Mouse (Mus musculus) right cerebral cortex, postnatal 14 days (tissue): ENCODE data around the gene Hspb7.
A peak's percentile ranks its signal among the peaks of the same experiment; 100 is the strongest.

ENCODE experiments used
- DNase-seq: peaks from one replicate; pipeline ENCODE4 v3.0.0; 2022

Gene Hspb7

DNA sequence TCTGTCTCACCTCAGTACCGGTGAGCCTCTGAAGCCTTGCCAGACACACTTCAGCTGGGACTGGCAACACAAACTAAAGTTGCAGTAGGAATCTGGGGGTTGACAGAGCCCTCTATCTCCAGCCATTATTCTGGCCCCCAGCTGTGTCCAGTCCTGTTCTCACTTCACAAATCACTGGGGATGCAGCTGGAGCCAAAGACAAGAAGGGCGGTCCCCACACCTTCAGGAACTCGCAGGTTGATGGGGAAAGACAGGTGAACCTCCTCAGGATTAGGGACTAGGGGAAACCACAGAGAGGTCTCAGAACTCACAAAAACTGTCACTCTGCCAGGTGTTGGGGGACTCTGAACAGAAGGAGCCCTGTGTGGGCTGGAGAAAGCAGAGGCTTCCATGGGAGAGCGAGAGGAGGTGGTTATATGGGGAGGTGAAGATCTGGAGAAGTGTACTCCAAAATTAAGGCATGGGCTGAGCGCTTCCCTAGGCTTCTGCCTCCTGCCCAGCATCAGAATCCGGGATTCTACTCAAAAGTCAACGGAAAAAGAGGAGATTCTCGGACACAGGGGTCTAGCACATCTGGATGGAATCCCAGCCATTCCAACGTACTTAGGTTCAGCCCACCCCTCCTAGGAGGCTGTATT is at the start of gene Hspb7:
Gene Hspb7 (plus strand): TSS at position 588 of the 638 bp plus-strand sequence.
- no peak for DNase-seq

DNA sequence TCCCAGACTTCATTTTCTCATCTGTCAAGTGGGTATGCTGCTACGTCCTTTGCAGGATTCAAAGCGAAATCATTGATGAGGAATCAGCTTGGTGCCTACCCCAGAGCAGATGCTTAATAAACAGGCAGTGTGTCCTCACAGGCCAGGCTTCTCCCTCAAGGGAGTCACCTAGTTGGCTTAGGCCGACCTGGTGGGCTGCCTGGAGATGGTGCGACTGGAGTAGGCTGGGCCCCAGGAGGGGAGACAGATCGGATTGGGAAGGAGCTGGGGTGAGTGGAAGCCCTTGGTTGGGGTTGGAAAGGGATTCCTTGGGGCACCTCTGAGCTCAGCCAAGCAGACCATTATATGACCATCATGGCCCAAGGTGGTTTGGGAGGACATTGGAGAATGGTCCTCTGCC is 48.2 kb upstream of the Hspb7 start:
- DNase-seq, result no peak

- no peak for DNase-seq
Measured at GRCm38 (mm10) chr4:141379674-141380073, 40.9 kb upstream of the Hspb7 start.

- no peak for DNase-seq
Measured at GRCm38 (mm10) chr4:141382406-141382805, 38.2 kb upstream of the Hspb7 start.

GRCm38 (mm10) chr4:141385275-141385674 is 35.3 kb upstream of the Hspb7 start:
- DNase-seq, result no peak

- no peak for DNase-seq
Measured at GRCm38 (mm10) chr4:141386150-141386549, 34.4 kb upstream of the Hspb7 start.

DNA sequence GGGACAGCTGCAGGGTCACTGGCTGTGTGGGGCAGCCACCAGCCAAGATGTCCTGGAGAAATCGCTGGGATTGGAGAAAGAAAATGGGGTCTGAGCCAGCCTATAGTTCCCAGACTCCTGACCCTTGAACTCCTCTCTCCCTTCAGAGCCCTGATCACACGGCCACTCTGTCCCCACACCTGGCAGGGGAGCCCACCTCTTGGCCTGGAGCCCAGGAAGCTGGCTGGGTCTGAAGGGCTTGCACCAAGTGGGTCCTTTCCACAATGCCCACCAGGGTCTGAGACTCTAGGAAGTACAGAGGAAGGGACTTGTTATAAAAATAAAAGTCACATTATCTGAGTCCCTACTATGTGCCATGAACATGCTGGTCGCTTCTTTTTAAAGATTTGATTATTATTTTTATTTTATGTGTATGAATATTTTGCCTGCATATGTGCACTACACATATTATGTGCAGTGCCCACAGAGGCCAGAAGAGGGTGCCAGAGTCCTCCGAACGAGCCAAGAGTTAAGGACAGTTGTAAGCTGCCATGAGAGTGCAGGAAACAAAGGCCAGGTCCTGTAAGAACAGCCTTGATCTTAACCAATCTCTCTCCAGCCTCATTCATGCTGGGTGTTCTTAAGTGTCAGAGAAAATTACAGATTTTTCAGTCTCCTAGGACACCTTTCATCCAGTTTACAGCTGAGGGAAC is 33.3 kb upstream of the Hspb7 start:
- peak; percentile 78 for DNase-seq

DNA sequence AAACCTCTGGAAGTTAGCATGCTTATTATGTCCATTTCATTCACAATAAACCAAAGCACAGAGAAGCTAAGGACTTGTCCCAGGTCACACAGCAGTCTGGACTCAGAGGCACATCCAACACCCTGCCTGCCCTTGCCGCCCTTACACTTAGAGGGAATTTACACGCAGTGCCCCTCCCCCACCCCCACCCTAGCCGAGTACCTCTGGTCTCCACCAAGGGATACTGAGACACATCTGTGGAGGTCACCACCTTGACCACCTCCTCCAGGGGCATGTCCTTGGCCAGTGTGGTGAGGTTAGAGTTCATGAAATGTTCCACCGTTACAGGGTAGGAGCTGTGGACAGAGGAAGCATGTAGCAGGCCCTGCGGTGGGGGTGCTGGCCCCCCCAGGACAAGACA is 32.6 kb upstream of the Hspb7 start:
- DNase-seq, result no peak

GRCm38 (mm10) chr4:141389366-141390150 is 31.0 kb upstream of the Hspb7 start:
- DNase-seq, result no peak

- no peak for DNase-seq
Measured at GRCm38 (mm10) chr4:141391293-141391692, 29.3 kb upstream of the Hspb7 start.

DNA sequence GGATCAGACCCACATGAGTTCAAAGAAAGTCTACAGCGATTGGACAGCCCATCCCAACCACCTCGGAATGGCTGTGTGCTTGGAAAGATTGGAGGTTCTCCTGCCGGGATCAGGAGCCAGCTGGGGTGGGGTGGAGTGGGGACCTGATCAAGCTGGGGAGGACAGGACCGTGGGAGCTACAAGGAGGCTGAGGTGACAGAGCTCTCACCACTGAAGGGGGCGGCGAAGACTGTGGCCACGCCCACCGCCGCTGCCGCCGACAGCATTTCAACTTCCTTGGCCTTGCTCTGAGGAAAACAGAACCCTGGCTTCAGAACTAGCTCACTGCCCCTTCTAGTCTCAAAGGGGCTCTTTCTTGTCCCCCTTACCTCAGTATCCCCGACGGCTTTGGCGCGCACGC is 25.8 kb upstream of the Hspb7 start:
- no peak for DNase-seq

DNA sequence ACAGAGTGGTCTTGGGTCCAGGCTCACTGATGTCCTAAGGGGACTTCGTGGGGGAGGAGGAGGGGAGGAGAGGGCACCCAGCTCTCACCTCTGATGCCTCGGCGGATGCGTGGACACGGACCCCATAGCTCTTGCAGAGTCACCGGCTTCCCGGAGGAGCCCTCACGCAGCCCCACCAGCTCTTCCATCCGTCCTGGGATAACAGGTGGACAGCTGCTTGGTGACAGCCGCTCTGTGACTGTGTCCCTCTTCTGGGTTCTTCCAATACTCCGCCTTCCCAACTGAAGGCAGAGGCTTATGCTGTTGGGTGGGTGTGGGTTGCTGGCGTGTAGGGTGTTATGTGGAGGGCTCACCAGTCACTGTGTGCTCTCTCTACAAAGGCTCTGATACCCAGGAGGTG is 22.7 kb upstream of the Hspb7 start:
- DNase-seq, result no peak

DNA sequence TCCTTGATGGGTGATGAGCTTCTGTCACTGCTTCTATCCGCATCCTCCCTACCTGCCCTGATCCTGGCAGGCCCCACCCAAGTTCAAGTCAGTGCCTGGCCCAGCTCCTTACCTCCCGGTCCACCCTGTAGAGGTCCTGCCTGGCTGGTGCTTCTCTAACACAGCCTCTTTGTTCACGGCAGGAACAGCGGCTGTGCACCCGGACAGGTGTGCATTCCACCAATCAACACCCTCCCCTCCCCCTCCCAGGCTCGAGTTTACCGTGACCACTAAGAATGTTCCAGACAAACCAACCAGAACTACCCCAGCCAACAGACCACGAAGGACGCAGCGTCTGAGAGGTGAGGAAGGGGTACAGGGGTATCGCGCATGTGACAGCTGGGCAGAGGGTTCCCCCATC is 22.0 kb upstream of the Hspb7 start, which contains the start of gene Clcnka:
Gene Clcnka (minus strand): TSS at position 180 of the 400 bp plus-strand sequence.
- DNase-seq, result no peak

GRCm38 (mm10) chr4:141400171-141400570 is 20.4 kb upstream of the Hspb7 start:
- no peak for DNase-seq

DNA sequence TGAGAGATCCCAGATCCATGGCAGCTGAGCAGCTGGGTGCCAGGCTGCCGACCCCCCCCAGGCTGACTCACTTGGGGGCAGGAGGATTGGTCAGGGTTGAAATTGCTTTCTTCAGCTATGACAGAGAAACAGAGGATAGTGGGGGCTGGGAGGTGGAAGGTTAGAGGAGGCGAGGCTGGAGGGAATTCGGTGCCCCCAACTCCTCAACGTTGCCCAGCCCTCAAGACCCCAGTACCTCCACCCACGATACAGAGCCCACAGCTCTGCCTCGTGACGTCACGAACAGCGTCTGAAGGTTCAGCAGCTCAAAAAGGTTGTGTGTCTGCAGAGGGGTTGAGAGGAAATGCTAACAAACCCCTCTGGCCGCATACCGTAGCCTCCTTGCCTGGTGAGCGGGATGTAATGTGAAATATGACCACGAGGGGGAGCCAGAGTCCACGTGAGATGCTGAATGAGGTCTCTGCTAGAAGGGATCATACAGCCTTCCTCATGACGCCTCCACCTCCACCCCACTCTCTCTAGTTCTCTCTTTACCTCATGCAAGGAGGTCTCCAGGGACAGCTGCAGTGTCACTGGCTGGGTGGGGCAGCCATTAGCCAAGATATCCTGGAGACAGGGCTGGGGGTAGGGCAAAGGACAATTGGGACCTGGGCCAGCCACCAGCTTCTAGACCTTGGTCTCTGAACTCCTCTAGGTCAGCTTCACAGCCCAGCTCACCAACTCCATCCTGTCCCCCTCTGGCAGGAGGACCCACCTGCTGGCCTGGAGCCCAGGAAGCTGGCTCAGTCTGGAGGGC is 15.9 kb upstream of the Hspb7 start:
- peak; percentile 87 for DNase-seq

DNA sequence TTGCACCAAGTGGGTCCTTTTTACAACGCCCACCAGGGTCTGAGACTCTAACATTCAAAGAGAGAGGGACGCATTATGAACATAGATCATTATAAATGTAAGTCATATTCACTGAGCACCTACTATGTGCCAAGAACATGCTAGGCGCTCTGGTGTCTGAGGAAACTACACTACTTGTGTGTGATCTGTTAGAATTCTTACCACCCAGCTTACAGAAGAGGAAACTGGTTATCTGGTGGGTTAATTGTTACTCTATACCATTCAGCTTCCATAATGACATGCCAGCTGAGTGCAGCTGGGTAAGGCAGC is 15.3 kb upstream of the Hspb7 start:
- DNase-seq, result no peak

- peak; percentile 44 for DNase-seq
Measured at GRCm38 (mm10) chr4:141406516-141407299, 13.9 kb upstream of the Hspb7 start.

GRCm38 (mm10) chr4:141408577-141408976 is 12.0 kb upstream of the Hspb7 start:
- no peak for DNase-seq

DNA sequence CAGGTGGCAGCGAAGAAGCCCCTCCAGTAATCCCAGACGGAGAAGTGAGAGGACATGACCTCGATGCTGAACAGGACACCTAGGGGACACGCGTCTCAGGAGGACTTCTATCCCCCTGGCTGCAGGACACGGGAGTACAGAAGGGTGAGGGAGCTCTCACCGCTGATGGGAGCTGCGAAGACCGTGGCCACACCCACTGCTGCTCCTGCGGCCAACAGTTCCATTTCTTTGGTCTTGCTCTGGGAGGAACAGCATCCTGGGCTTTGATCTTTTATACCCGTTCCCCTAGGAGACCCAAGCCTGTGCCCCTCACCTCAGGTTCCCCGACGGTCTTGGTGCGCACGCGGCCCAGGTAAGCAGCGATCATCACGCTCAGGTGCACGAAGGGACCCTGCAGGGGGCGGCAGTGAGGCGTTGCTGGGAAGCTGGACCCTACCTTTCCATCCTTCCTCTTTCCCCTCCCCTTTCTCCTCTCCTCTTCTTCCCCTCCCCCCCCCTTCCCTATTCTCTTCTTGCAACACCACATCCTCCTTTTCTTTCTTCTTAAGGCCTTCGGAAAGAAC is 9.1 kb upstream of the Hspb7 start:
- no peak for DNase-seq

GRCm38 (mm10) chr4:141415924-141416323 is 4.7 kb upstream of the Hspb7 start, which contains the start of gene Clcnkb:
Gene Clcnkb, minus strand, starts transcription at chr4:141416014.
- DNase-seq, result no peak

DNA sequence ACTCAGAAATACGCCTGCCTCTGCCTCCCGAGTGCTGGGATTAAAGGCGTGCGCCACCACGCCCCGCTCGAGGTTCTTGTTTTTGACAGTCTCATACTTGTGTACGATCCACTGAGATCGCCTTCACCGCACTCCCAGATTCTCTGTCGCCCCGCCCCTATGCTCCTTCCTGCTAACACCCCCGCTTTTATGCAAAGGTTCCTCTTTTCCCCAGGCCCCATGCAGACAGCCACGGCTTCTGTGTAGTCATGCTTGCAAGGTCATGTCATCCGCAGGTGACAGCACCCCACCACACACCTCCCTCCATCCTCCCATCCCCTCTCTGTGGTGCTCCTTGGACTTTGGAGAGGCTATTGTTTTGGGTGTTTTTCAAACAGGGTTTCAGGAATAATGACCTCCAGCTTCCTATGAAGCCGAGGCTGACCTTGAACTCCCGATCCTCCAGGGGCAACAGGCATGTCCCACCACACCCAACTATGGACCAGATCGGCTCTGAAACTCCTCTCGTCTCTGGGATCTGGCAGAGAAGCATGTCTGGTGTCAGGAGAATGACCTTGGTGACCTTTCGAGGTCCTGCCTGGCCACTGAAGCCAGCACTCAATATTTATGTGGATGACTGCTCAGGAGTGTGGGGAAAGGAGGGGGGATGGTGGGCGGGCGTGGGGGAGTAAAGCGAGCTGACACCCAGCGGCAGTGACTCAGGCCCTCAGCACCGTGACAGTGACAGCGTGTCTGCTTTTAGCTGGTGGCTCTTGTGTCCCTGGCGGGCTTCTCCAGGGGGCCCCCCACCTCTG is 984 bp upstream of the Hspb7 start:
- no peak for DNase-seq
